Mouse (Mus musculus) neural tube, embryonic 11.5 days (tissue): ENCODE measurements around the gene Phb. TPM values are rescaled to one million over a fixed set of nuclear protein-coding genes. Genes with fewer than 3 reads are reported as not detected.

ENCODE experiments used
- ATAC-seq: fragments of 200-750 bp; cut with Nextera tagmentation; 2 replicates; pipeline ENCODE4 v1.8.0; 2017; ENCODE audit warnings: moderate number of reproducible peaks, mild to moderate bottlenecking, moderate TSS enrichment, moderate library complexity; ENCODE audit not compliant: insufficient read depth, low FRiP score, low TSS enrichment
- DNase-seq: peaks from one replicate; pipeline ENCODE4 v3.0.0-alpha.2; 2015; ENCODE audit warnings: low spot score
- H3K27ac ChIP-seq: fragments of 300-500 bp; sonication (generic); 2 replicates; pipeline ENCODE4 v1.5.1; 2014; ENCODE audit warnings: low read depth, mild to moderate bottlenecking, low read length
- H3K27me3 ChIP-seq: fragments of 300-500 bp; sonication (generic); 2 replicates; pipeline ENCODE4 v1.6.1; 2014; ENCODE audit warnings: mild to moderate bottlenecking, low read length, mixed read lengths; ENCODE audit not compliant: control insufficient read depth, insufficient read depth
- H3K36me3 ChIP-seq: fragments of 300-500 bp; sonication (generic); 2 replicates; pipeline ENCODE4 v1.6.1; 2014; ENCODE audit warnings: mild to moderate bottlenecking, low read length, moderate library complexity, mixed read lengths; ENCODE audit not compliant: control insufficient read depth, insufficient read depth
- H3K4me1 ChIP-seq: fragments of 300-500 bp; sonication (generic); 2 replicates; pipeline ENCODE4 v1.6.1; 2014; ENCODE audit warnings: low read length, mixed read lengths; ENCODE audit not compliant: control insufficient read depth, insufficient read depth
- H3K4me2 ChIP-seq: fragments of 300-500 bp; sonication (generic); 2 replicates; pipeline ENCODE4 v1.6.1; 2014; ENCODE audit warnings: low read depth, mild to moderate bottlenecking, moderate library complexity
- H3K4me3 ChIP-seq: fragments of 300-500 bp; sonication (generic); 2 replicates; pipeline ENCODE4 v1.5.1; 2014; ENCODE audit warnings: low read depth, low read length
- H3K9ac ChIP-seq: fragments of 300-500 bp; sonication (generic); 2 replicates; pipeline ENCODE4 v1.6.1; 2014; ENCODE audit warnings: mild to moderate bottlenecking, low read length
- H3K9me3 ChIP-seq: fragments of 300-500 bp; sonication (generic); 2 replicates; pipeline ENCODE4 v1.6.1; 2016; ENCODE audit warnings: low read length; ENCODE audit not compliant: control insufficient read depth
- WGBS: fragments of 180-500 bp; shearing (Covaris S2); extraction: QIAGEN DNeasy Blood & Tissue Kit; methylation state at CpG from one replicate; pipeline ENCODE4 v1.1.7; 2014; 5-methylcytosine and 5-hydroxymethylcytosine counted together
- polyA plus RNA-seq: library from polyadenylated mRNA; unstranded; fragments of >200 nt; fragmentation: Nextera tagmentation; extraction: Ambion mirVana; gene quantifications from 2 replicates; pipeline ENCODE4 v1.2.1, GENCODE M21; 2014

The Phb gene
- polyA plus RNA-seq, 1 experiment from 2014 or later, result 230 TPM

GRCm38 (mm10) chr11:95710478-95710877, 43.7 kb downstream of the Phb start:
- WGBS, result 82% methylated on average over 7 of the region's 7 CpGs
- Histone ChIP-seq H3K27ac (no peak overlapping the region), H3K4me3 (no peak overlapping the region), H3K9ac (no peak overlapping the region), H3K36me3 (no peaks in the 10 kb centered on the region), H3K27me3 (no peaks in the 10 kb centered on the region), H3K4me1 (peaks cover 9% of the 10 kb centered on the region), H3K9me3 (no peaks in the 10 kb centered on the region), H3K4me2 (no peak overlapping the region)
- ATAC-seq, result no peak
- DNase-seq, result no peak

- H3K4me2 ChIP-seq, result peak overlapping the region; percentile 90
- 38% methylated on average over 12 of the region's 12 CpGs for WGBS
- H3K27ac ChIP-seq, result no peak overlapping the region
- peak overlapping the region; percentile 89 for H3K9ac ChIP-seq
- H3K4me1 ChIP-seq, result peaks cover 11% of the 10 kb centered on the region
- H3K36me3 ChIP-seq, result no peaks in the 10 kb centered on the region
- no peaks in the 10 kb centered on the region for H3K9me3 ChIP-seq
- no peaks in the 10 kb centered on the region for H3K27me3 ChIP-seq
- H3K4me3 ChIP-seq, result peak overlapping the region; percentile 89
- DNase-seq (peak; percentile 19), ATAC-seq (peak; percentile 8; the same call in 1 of the 2 replicates)
These were observed 45.4 kb downstream of the Phb start for GRCm38 (mm10) chr11:95712085-95712562.

- H3K9me3 ChIP-seq, result no peaks in the 10 kb centered on the region
- DNase-seq (peak; percentile 90), ATAC-seq (peak; percentile 87)
- H3K4me1 ChIP-seq, result peaks cover 11% of the 10 kb centered on the region
- peak within 1 kb of the TSS; percentile 95 for H3K27ac ChIP-seq
- no peaks in the 10 kb centered on the region for H3K27me3 ChIP-seq
- H3K4me3 ChIP-seq, result peak within 1 kb of the TSS; percentile 89
- WGBS, result 0% methylated on average over 20 of the region's 103 CpGs
- H3K9ac ChIP-seq, result peak within 1 kb of the TSS; percentile 89
- H3K4me2 ChIP-seq, result peak within 1 kb of the TSS; percentile 90
- no peaks in the 10 kb centered on the region for H3K36me3 ChIP-seq
These were observed 45.9 kb downstream of the Phb start, which contains the start of gene Zfp652 for GRCm38 (mm10) chr11:95712563-95713224. Zfp652 (plus strand) TSS chr11:95712673.

- no peaks in the 10 kb centered on the region for H3K9me3 ChIP-seq
- H3K27me3 ChIP-seq, result no peaks in the 10 kb centered on the region
- no peak for DNase-seq
- peak; percentile 74 for ATAC-seq
- peak overlapping the region; percentile 95 for H3K27ac ChIP-seq
- H3K4me3 ChIP-seq, result peak overlapping the region; percentile 89
- H3K36me3 ChIP-seq, result no peaks in the 10 kb centered on the region
- H3K4me1 ChIP-seq, result peaks cover 11% of the 10 kb centered on the region
- H3K4me2 ChIP-seq, result peak overlapping the region; percentile 90
- H3K9ac ChIP-seq, result peak overlapping the region; percentile 89
- under 1% methylated on average over 34 of the region's 49 CpGs for WGBS
These were observed 46.6 kb downstream of the Phb start for GRCm38 (mm10) chr11:95713225-95713810.

GRCm38 (mm10) chr11:95713811-95714241, 47.1 kb downstream of the Phb start:
- WGBS, result under 1% methylated on average over 13 of the region's 13 CpGs
- H3K9ac ChIP-seq, result peak overlapping the region; percentile 89
- peak overlapping the region; percentile 89 for H3K4me3 ChIP-seq
- peak; percentile 16 for DNase-seq
- ATAC-seq, result no peak
- peaks cover 11% of the 10 kb centered on the region for H3K4me1 ChIP-seq
- no peaks in the 10 kb centered on the region for H3K36me3 ChIP-seq
- no peaks in the 10 kb centered on the region for H3K27me3 ChIP-seq
- H3K4me2 ChIP-seq, result peak overlapping the region; percentile 90
- H3K27ac ChIP-seq, result peak overlapping the region; percentile 95
- no peaks in the 10 kb centered on the region for H3K9me3 ChIP-seq

GRCm38 (mm10) chr11:95714411-95714810, 47.7 kb downstream of the Phb start:
- H3K9ac ChIP-seq, result peak overlapping the region; percentile 89
- H3K4me1 ChIP-seq, result peaks cover 11% of the 10 kb centered on the region
- DNase-seq, result no peak
- WGBS, result 53% methylated on average over 7 of the region's 7 CpGs
- H3K4me3 ChIP-seq, result peak overlapping the region; percentile 89
- peak overlapping the region; percentile 90 for H3K4me2 ChIP-seq
- no peaks in the 10 kb centered on the region for H3K9me3 ChIP-seq
- ATAC-seq, result no peak
- H3K36me3 ChIP-seq, result no peaks in the 10 kb centered on the region
- no peaks in the 10 kb centered on the region for H3K27me3 ChIP-seq
- H3K27ac ChIP-seq, result no peak overlapping the region

GRCm38 (mm10) chr11:95716136-95716535, 49.4 kb downstream of the Phb start:
- ATAC-seq, result no peak
- H3K27ac ChIP-seq, result no peak overlapping the region
- DNase-seq, result no peak
- peaks cover 11% of the 10 kb centered on the region for H3K4me1 ChIP-seq
- H3K4me2 ChIP-seq, result no peak overlapping the region
- H3K4me3 ChIP-seq, result no peak overlapping the region
- 76% methylated on average over 8 of the region's 8 CpGs for WGBS
- H3K9me3 ChIP-seq, result no peaks in the 10 kb centered on the region
- no peak overlapping the region for H3K9ac ChIP-seq
- no peaks in the 10 kb centered on the region for H3K36me3 ChIP-seq
- no peaks in the 10 kb centered on the region for H3K27me3 ChIP-seq

- DNase-seq (no peak), ATAC-seq (no peak)
- Histone ChIP-seq H3K4me3 (no peak overlapping the region), H3K9me3 (no peaks in the 10 kb centered on the region), H3K4me2 (no peak overlapping the region), H3K4me1 (peaks cover 8% of the 10 kb centered on the region), H3K36me3 (no peaks in the 10 kb centered on the region), H3K27me3 (no peaks in the 10 kb centered on the region), H3K9ac (no peak overlapping the region), H3K27ac (no peak overlapping the region)
- WGBS, result 97% methylated on average over 3 of the region's 3 CpGs
These were observed 52.6 kb downstream of the Phb start for GRCm38 (mm10) chr11:95719356-95719755.

GRCm38 (mm10) chr11:95723287-95723686, 56.5 kb downstream of the Phb start, which contains the start of gene B130006D01Rik:
B130006D01Rik (plus strand) TSS chr11:95723587.
- H3K9ac ChIP-seq, result no peak within 1 kb of the TSS
- no peak within 1 kb of the TSS for H3K4me2 ChIP-seq
- H3K36me3 ChIP-seq, result no peaks in the 10 kb centered on the region
- H3K9me3 ChIP-seq, result no peaks in the 10 kb centered on the region
- H3K4me3 ChIP-seq, result no peak within 1 kb of the TSS
- H3K4me1 ChIP-seq, result no peaks in the 10 kb centered on the region
- 94% methylated on average over 5 of the region's 5 CpGs for WGBS
- H3K27me3 ChIP-seq, result no peaks in the 10 kb centered on the region
- no peak within 1 kb of the TSS for H3K27ac ChIP-seq
- DNase-seq (no peak), ATAC-seq (no peak)
